Comparison of ENCODE assay signal across 26 mouse cellular contexts in genomic region chr17:48479952-48480351, GRCm38 (mm10). TPM values are rescaled to one million over a fixed set of nuclear protein-coding genes. Genes with fewer than 3 reads are reported as not detected.
DNase-seq lines count a peak whose midpoint lies in the region; ATAC-seq lines count a peak whose summit lies in the region.
"Had no signal": no experiment of that assay in that cellular context is flagged by ENCODE, and none has a peak within 500 bp of the region (broad histone marks: within the 10 kb centered on the region; RNA-seq: fewer than 3 reads in every experiment).

No protein-coding gene starts in this region.

- DNase-seq in forebrain, embryonic 11.5 days (ENCODE audit: low spot score): no peak
- peak; percentile 38 to 45 for DNase-seq in right cerebral cortex, postnatal 10 days (ENCODE audit: low spot score in 2 of 2)
- DNase-seq in right cerebral cortex, postnatal 25 days: no peak
- peak; percentile 18 for DNase-seq in brain, embryonic 18.5 days (ENCODE audit: low read depth, low spot score)
- no peak for DNase-seq in heart, postnatal 10 days
- DNase-seq: adrenal gland, adult 2 months; adrenal gland, postnatal 14 days; cerebellum, adult 18-20 months; cerebellum, adult 9-10 months; cerebellum, postnatal 14 days; gastrocnemius, adult 2 months; gastrocnemius, postnatal 14 days; heart, adult 11 months; heart, postnatal 36 days; kidney, adult 11 months had no signal

- peak; percentile 82 for ATAC-seq in forebrain, embryonic 16.5 days
- no peak for ATAC-seq in forebrain, embryonic 11.5 days (replicated peaks; ENCODE audit: low FRiP score)
- ATAC-seq: CD4-positive, CD25-positive, alpha-beta regulatory T cell, adult 4 months; hindbrain, embryonic 16.5 days; intestine, embryonic 15.5 days had no signal

- intact Hi-C loops in heart, postnatal 10 days (cut with DNase I): loop anchor here (10.0 kb wide), 1 partner anchor 915 kb away; no protein-coding TSS in a partner anchor

- H3K27me3 ChIP-seq in forebrain, embryonic 16.5 days (replicated peaks; ENCODE audit: control insufficient read depth, insufficient read depth, low read length): no peaks in the 10 kb centered on the region
- H3K27me3 ChIP-seq in forebrain, embryonic 11.5 days (ENCODE audit: control insufficient read depth, insufficient read depth, low read length): no peaks in the 10 kb centered on the region
- H3K27me3 ChIP-seq: hindbrain, embryonic 13.5 days; intestine, embryonic 15.5 days had no signal

- 70% methylated on average over 10 of the region's 10 CpGs for WGBS in forebrain, embryonic 16.5 days
- WGBS in forebrain, embryonic 11.5 days: 89% methylated on average over 10 of the region's 10 CpGs

- no peak overlapping the region for H3K27ac ChIP-seq in forebrain, embryonic 16.5 days (ENCODE audit: low read length)
- no peak overlapping the region for H3K27ac ChIP-seq in forebrain, embryonic 11.5 days (ENCODE audit: low read depth, low read length)
- H3K27ac ChIP-seq: gastrocnemius, adult 2 months; hindbrain, embryonic 10.5 days; hindbrain, embryonic 13.5 days; intestine, embryonic 15.5 days had no signal

- no peaks in the 10 kb centered on the region for H3K9me3 ChIP-seq in forebrain, embryonic 16.5 days (ENCODE audit: control insufficient read depth, low read length)
- no peaks in the 10 kb centered on the region for H3K9me3 ChIP-seq in forebrain, embryonic 11.5 days (ENCODE audit: control insufficient read depth, low read length)
- H3K9me3 ChIP-seq: hindbrain, embryonic 10.5 days; hindbrain, embryonic 13.5 days; intestine, embryonic 15.5 days had no signal

- H3K4me1 ChIP-seq in forebrain, embryonic 16.5 days (replicated peaks; ENCODE audit: control insufficient read depth, insufficient read depth, low read length): no peaks in the 10 kb centered on the region
- no peaks in the 10 kb centered on the region for H3K4me1 ChIP-seq in forebrain, embryonic 11.5 days (replicated peaks; ENCODE audit: control insufficient read depth, insufficient read depth, low read length)
- H3K4me1 ChIP-seq: hindbrain, embryonic 10.5 days; hindbrain, embryonic 13.5 days; intestine, embryonic 15.5 days had no signal

- H3K4me3 ChIP-seq in forebrain, embryonic 16.5 days (replicated peaks; ENCODE audit: low read length): no peak overlapping the region
- H3K4me3 ChIP-seq in forebrain, embryonic 11.5 days (ENCODE audit: low read depth, low read length): no peak overlapping the region
- H3K4me3 ChIP-seq: gastrocnemius, adult 2 months; hindbrain, embryonic 10.5 days; hindbrain, embryonic 13.5 days; intestine, embryonic 15.5 days had no signal

- no peak overlapping the region for H3K9ac ChIP-seq in forebrain, embryonic 16.5 days (replicated peaks; ENCODE audit: low read depth, low read length)
- no peak overlapping the region for H3K9ac ChIP-seq in forebrain, embryonic 11.5 days (ENCODE audit: low read length)
- H3K9ac ChIP-seq: hindbrain, embryonic 13.5 days; intestine, embryonic 15.5 days had no signal

- no peaks in the 10 kb centered on the region for H3K36me3 ChIP-seq in forebrain, embryonic 16.5 days (ENCODE audit: control insufficient read depth, insufficient read depth)
- H3K36me3 ChIP-seq in forebrain, embryonic 11.5 days (ENCODE audit: control insufficient read depth, insufficient read depth, low read length): no peaks in the 10 kb centered on the region
- H3K36me3 ChIP-seq: hindbrain, embryonic 10.5 days; hindbrain, embryonic 13.5 days; intestine, embryonic 15.5 days had no signal

- no peak overlapping the region for H3K4me2 ChIP-seq in forebrain, embryonic 16.5 days (ENCODE audit: low read length)
- no peak overlapping the region for H3K4me2 ChIP-seq in forebrain, embryonic 11.5 days (ENCODE audit: low read depth, low read length, severe bottlenecking)
- H3K4me2 ChIP-seq: heart, embryonic 11.5 days; hindbrain, embryonic 13.5 days; intestine, embryonic 15.5 days had no signal

RNA-seq across cellular contexts. Expression of gene Unc5cl, which starts 25.3 kb away (rescaled TPM):
- polyA plus RNA-seq in forebrain, embryonic 16.5 days (2015; fragmentation: Nextera tagmentation; extraction: Ambion mirVana): 0.19 TPM in 1 of 2 replicates, not detected in the other
- 0.17 and 0.25 TPM in 2 replicates for polyA plus RNA-seq in forebrain, embryonic 11.5 days (2014; fragmentation: Nextera tagmentation; extraction: Ambion mirVana)
- under 1 TPM in 1 of 2 experiments, not detected in 1; 0.72 TPM for total RNA-seq in heart, postnatal 10 days (2021)
- total RNA-seq: adrenal gland, adult 2 months; gastrocnemius, adult 2 months; gastrocnemius, postnatal 14 days; gastrocnemius, postnatal 4 days; heart, adult 8-10 months had no signal
- polyA plus RNA-seq: adrenal gland, adult 2 months; C2C12; heart, postnatal 0 days had no signal

RNA-seq across cellular contexts. Expression of gene Tspo2, which starts 28.6 kb away (rescaled TPM):
- 2.0 and 2.5 TPM in 2 replicates for polyA plus RNA-seq in forebrain, embryonic 16.5 days (2015; fragmentation: Nextera tagmentation; extraction: Ambion mirVana)
- polyA plus RNA-seq in forebrain, embryonic 11.5 days (2014; fragmentation: Nextera tagmentation; extraction: Ambion mirVana): 0.63 and 1.4 TPM in 2 replicates
- total RNA-seq in heart, postnatal 10 days (2021): 1 to 10 TPM in 1 of 2 experiments, not detected in 1; 1.0 TPM
- total RNA-seq: adrenal gland, adult 2 months; gastrocnemius, adult 2 months; heart, adult 8-10 months had no signal
- polyA plus RNA-seq: adrenal gland, adult 2 months; C2C12; CD4-positive, CD25-positive, alpha-beta regulatory T cell, adult 4 months had no signal

RNA-seq across cellular contexts. Expression of gene Apobec2, which starts 47.2 kb away (rescaled TPM):
- 0.29 and 0.43 TPM in 2 replicates for polyA plus RNA-seq in forebrain, embryonic 16.5 days (2015; fragmentation: Nextera tagmentation; extraction: Ambion mirVana)
- polyA plus RNA-seq in forebrain, embryonic 11.5 days (2014; fragmentation: Nextera tagmentation; extraction: Ambion mirVana): 0.51 and 0.56 TPM in 2 replicates
- 100 to 1,000 TPM; 227 to 228 TPM for total RNA-seq in heart, postnatal 10 days (2021)

Comparison
In these comparisons a context has a peak if more than half of its experiments do, and no peak if none do; other contexts are left out.
1. DNase-seq: peak in right cerebral cortex, postnatal 10 days (2 of 2) and brain, embryonic 18.5 days (single experiment); none in forebrain, embryonic 11.5 days (single experiment), right cerebral cortex, postnatal 25 days (single experiment) and heart, postnatal 10 days (0 of 2).